15 mouse cellular contexts compared by ENCODE assay signal in genomic region chr1:36241903-36242429, GRCm38 (mm10). TPM values are rescaled to one million over a fixed set of nuclear protein-coding genes. Genes with fewer than 3 reads are reported as not detected.
A peak's percentile ranks its signal among the peaks of the same experiment; 100 is the strongest.
DNase-seq lines count a peak whose midpoint lies in the region; ATAC-seq and TF ChIP-seq lines count a peak whose summit lies in the region.
"Had no signal": no experiment of that assay in that cellular context is flagged by ENCODE, and none has a peak within 500 bp of the region (broad histone marks: within the 10 kb centered on the region; RNA-seq: fewer than 3 reads in every experiment).

No protein-coding gene starts in this region.

- no peak for ATAC-seq in hindbrain, embryonic 12.5 days (ENCODE audit: low FRiP score)
- no peak for ATAC-seq in neural tube, embryonic 13.5 days (ENCODE audit: low read depth)
- no peak for ATAC-seq in intestine, postnatal 0 days
- ATAC-seq in stomach, embryonic 15.5 days (ENCODE audit: insufficient read depth, low FRiP score, low read depth), result no peak
- no peak for ATAC-seq in megakaryocyte-erythroid progenitor cell, adult 5-6 weeks (replicated peaks; ENCODE audit: low FRiP score, low TSS enrichment, poor library complexity, severe bottlenecking)
- ATAC-seq: forebrain, embryonic 15.5 days had no signal

- peaks cover 26% of the 10 kb centered on the region for H3K4me1 ChIP-seq in hindbrain, embryonic 12.5 days
- peaks cover 29% of the 10 kb centered on the region for H3K4me1 ChIP-seq in hindbrain, embryonic 10.5 days (replicated peaks)
- peaks cover 41% of the 10 kb centered on the region for H3K4me1 ChIP-seq in neural tube, embryonic 13.5 days (replicated peaks)
- no peaks in the 10 kb centered on the region for H3K4me1 ChIP-seq in intestine, postnatal 0 days (replicated peaks; ENCODE audit: control insufficient read depth, insufficient read depth, low read length)
- peaks cover 5% of the 10 kb centered on the region; the same call in 1 of the 2 replicates for H3K4me1 ChIP-seq in stomach, embryonic 15.5 days

- no peak overlapping the region for H3K27ac ChIP-seq in hindbrain, embryonic 12.5 days
- no peak overlapping the region for H3K27ac ChIP-seq in hindbrain, embryonic 10.5 days
- no peak overlapping the region for H3K27ac ChIP-seq in neural tube, embryonic 13.5 days (replicated peaks)
- H3K27ac ChIP-seq in intestine, postnatal 0 days (ENCODE audit: low read depth, low read length), result no peak overlapping the region
- no peak overlapping the region for H3K27ac ChIP-seq in stomach, embryonic 15.5 days
- H3K27ac ChIP-seq: forebrain, embryonic 15.5 days; limb, embryonic 12.5 days had no signal

- no peaks in the 10 kb centered on the region for H3K27me3 ChIP-seq in hindbrain, embryonic 12.5 days
- H3K27me3 ChIP-seq in hindbrain, embryonic 10.5 days (ENCODE audit: insufficient read depth, poor library complexity, severe bottlenecking), result no peaks in the 10 kb centered on the region
- no peaks in the 10 kb centered on the region for H3K27me3 ChIP-seq in neural tube, embryonic 13.5 days
- H3K27me3 ChIP-seq in intestine, postnatal 0 days (replicated peaks; ENCODE audit: control insufficient read depth, insufficient read depth, low read length), result no peaks in the 10 kb centered on the region
- H3K27me3 ChIP-seq in stomach, embryonic 15.5 days (replicated peaks), result no peaks in the 10 kb centered on the region
- H3K27me3 ChIP-seq: forebrain, embryonic 15.5 days; limb, embryonic 12.5 days had no signal

- no peak for DNase-seq in hindbrain, embryonic 10.5 days (ENCODE audit: low spot score)
- DNase-seq in neural tube, embryonic 10.5 days (ENCODE audit: extremely low spot score, low spot score), result no peak
- no peak for DNase-seq in right cerebral cortex, adult 2 months (ENCODE audit: low spot score in 2 of 2)
- DNase-seq: adrenal gland, adult 8-10 months; cerebellum, adult 8-10 months; heart, adult 11 months; kidney, adult 8-10 months; right cerebral cortex, postnatal 4 days had no signal

- H3K9me3 ChIP-seq in hindbrain, embryonic 12.5 days (replicated peaks), result no peaks in the 10 kb centered on the region
- H3K9me3 ChIP-seq in hindbrain, embryonic 10.5 days, result no peaks in the 10 kb centered on the region
- H3K9me3 ChIP-seq in neural tube, embryonic 13.5 days, result no peaks in the 10 kb centered on the region
- no peaks in the 10 kb centered on the region for H3K9me3 ChIP-seq in intestine, postnatal 0 days (ENCODE audit: control insufficient read depth)
- H3K9me3 ChIP-seq in stomach, embryonic 15.5 days, result no peaks in the 10 kb centered on the region
- H3K9me3 ChIP-seq: forebrain, embryonic 15.5 days; limb, embryonic 12.5 days had no signal

- 83% methylated on average over 15 of the region's 15 CpGs for WGBS in hindbrain, embryonic 12.5 days
- WGBS in hindbrain, embryonic 10.5 days, result 91% methylated on average over 15 of the region's 15 CpGs
- 75% methylated on average over 15 of the region's 15 CpGs for WGBS in neural tube, embryonic 13.5 days
- 75% methylated on average over 15 of the region's 15 CpGs for WGBS in intestine, postnatal 0 days
- 82% methylated on average over 15 of the region's 15 CpGs for WGBS in stomach, embryonic 15.5 days

- H3K9ac ChIP-seq in hindbrain, embryonic 12.5 days, result peak overlapping the region; percentile 27
- H3K9ac ChIP-seq in neural tube, embryonic 13.5 days, result no peak overlapping the region
- no peak overlapping the region for H3K9ac ChIP-seq in intestine, postnatal 0 days (ENCODE audit: low read depth, low read length)
- no peak overlapping the region for H3K9ac ChIP-seq in stomach, embryonic 15.5 days
- H3K9ac ChIP-seq: forebrain, embryonic 15.5 days; limb, embryonic 12.5 days had no signal

- no peak overlapping the region for H3K4me2 ChIP-seq in hindbrain, embryonic 12.5 days (replicated peaks)
- 0 out of 2 replicates have a peak overlapping the region, but pooled peaks have one; percentile 84 for H3K4me2 ChIP-seq in neural tube, embryonic 13.5 days
- H3K4me2 ChIP-seq in intestine, postnatal 0 days (replicated peaks; ENCODE audit: low read depth), result 0 out of 2 replicates have a peak overlapping the region, but pooled peaks have one; percentile 0
- 0 out of 2 replicates have a peak overlapping the region, but pooled peaks have one; percentile 72 for H3K4me2 ChIP-seq in stomach, embryonic 15.5 days
- H3K4me2 ChIP-seq: forebrain, embryonic 15.5 days had no signal

- H3K4me3 ChIP-seq in hindbrain, embryonic 12.5 days, result no peak overlapping the region
- no peak overlapping the region for H3K4me3 ChIP-seq in hindbrain, embryonic 10.5 days
- H3K4me3 ChIP-seq in neural tube, embryonic 13.5 days, result no peak overlapping the region
- H3K4me3 ChIP-seq in intestine, postnatal 0 days (ENCODE audit: low read depth, low read length), result no peak overlapping the region
- no peak overlapping the region for H3K4me3 ChIP-seq in stomach, embryonic 15.5 days (replicated peaks)
- H3K4me3 ChIP-seq: forebrain, embryonic 15.5 days; limb, embryonic 12.5 days had no signal

- TF ChIP-seq CTCF in intestine, postnatal 0 days (IDR thresholded peaks at IDR 0.05; ENCODE audit: low read depth), result no peak

- H3K36me3 ChIP-seq in hindbrain, embryonic 12.5 days, result no peaks in the 10 kb centered on the region
- no peaks in the 10 kb centered on the region for H3K36me3 ChIP-seq in hindbrain, embryonic 10.5 days
- no peaks in the 10 kb centered on the region for H3K36me3 ChIP-seq in neural tube, embryonic 13.5 days
- H3K36me3 ChIP-seq in intestine, postnatal 0 days (ENCODE audit: control insufficient read depth, insufficient read depth), result 0 out of 2 replicates have a peak, but pooled peaks cover under 1% of the 10 kb centered on the region
- no peaks in the 10 kb centered on the region for H3K36me3 ChIP-seq in stomach, embryonic 15.5 days
- H3K36me3 ChIP-seq: forebrain, embryonic 15.5 days had no signal

RNA-seq across cellular contexts. Expression of gene Uggt1, which starts 2.6 kb away (rescaled TPM):
- 60.2 and 61.0 TPM in 2 replicates for polyA plus RNA-seq in hindbrain, embryonic 12.5 days (2016; fragmentation: Nextera tagmentation; extraction: Ambion mirVana)
- polyA plus RNA-seq in hindbrain, embryonic 10.5 days (2016; fragmentation: Nextera tagmentation; extraction: Ambion mirVana), result 51.7 and 54.0 TPM in 2 replicates
- polyA plus RNA-seq in neural tube, embryonic 13.5 days (2015; fragmentation: Nextera tagmentation; extraction: Ambion mirVana), result 47.1 and 52.0 TPM in 2 replicates
- 21.8 and 22.8 TPM in 2 replicates for polyA plus RNA-seq in intestine, postnatal 0 days (2015; fragmentation: Nextera tagmentation; extraction: Ambion mirVana)
- polyA plus RNA-seq in stomach, embryonic 15.5 days (2015; fragmentation: Nextera tagmentation; extraction: Ambion mirVana), result 52.8 and 60.3 TPM in 2 replicates
- 48.7 and 55.4 TPM in 2 replicates for total RNA-seq in megakaryocyte-erythroid progenitor cell, adult 5-6 weeks (2014; fragmentation: Nextera tagmentation)
- 54.7 and 89.5 TPM in 2 replicates for total RNA-seq in megakaryocyte-erythroid progenitor cell, adult 5-6 weeks (2017)

RNA-seq across cellular contexts. Expression of gene Neurl3, which starts 32.5 kb away (rescaled TPM):
- polyA plus RNA-seq in hindbrain, embryonic 12.5 days (2016; fragmentation: Nextera tagmentation; extraction: Ambion mirVana), result 0.52 and 0.77 TPM in 2 replicates
- polyA plus RNA-seq in hindbrain, embryonic 10.5 days (2016; fragmentation: Nextera tagmentation; extraction: Ambion mirVana), result 0.30 and 0.31 TPM in 2 replicates
- polyA plus RNA-seq in neural tube, embryonic 13.5 days (2015; fragmentation: Nextera tagmentation; extraction: Ambion mirVana), result 1.0 TPM in 2 replicates
- polyA plus RNA-seq in intestine, postnatal 0 days (2015; fragmentation: Nextera tagmentation; extraction: Ambion mirVana), result 15.6 and 15.8 TPM in 2 replicates
- 15.6 and 18.7 TPM in 2 replicates for polyA plus RNA-seq in stomach, embryonic 15.5 days (2015; fragmentation: Nextera tagmentation; extraction: Ambion mirVana)
- total RNA-seq in megakaryocyte-erythroid progenitor cell, adult 5-6 weeks (2014; fragmentation: Nextera tagmentation), result 5.4 and 5.5 TPM in 2 replicates
- 7.4 and 7.8 TPM in 2 replicates for total RNA-seq in megakaryocyte-erythroid progenitor cell, adult 5-6 weeks (2017)
